Mouse (Mus musculus): ENCODE results near the gene Gm10337. TPM values are rescaled to one million over a fixed set of nuclear protein-coding genes. Genes with fewer than 3 reads are reported as not detected.

Gene Gm10337
- polyA plus RNA-seq, 1 experiment from 2014 or later: not detected

DNA sequence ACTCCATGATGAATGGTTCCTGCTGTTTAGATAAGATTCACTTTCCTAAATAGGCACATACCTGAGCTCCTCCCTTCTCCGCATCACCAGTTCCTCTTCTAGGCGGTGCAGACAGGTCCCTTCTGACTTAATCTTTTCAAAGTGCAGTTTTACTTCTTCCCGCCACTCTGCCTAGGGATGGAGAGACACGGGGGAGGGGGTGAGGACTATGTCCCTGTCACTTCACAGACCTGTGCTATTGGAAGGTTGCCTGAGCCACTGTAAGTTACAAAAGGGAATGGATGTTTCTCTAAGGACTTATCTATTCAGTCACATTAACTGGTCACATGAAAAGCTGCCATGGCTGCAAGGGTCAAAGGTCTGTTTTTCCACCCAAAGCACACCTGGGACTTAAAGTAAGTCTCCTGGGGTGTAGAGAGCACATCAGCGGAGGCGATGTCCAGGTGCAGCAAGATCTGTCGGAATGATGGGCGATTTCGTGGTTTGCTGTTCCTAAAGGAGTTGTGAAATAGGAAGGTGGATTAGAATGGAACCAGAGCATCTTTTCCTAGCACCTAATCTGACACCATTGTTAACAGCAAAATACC lies 1.2 kb upstream of the Gm10337 start:
- Histone ChIP-seq H3K9me3 (replicated peaks) (no peaks in the 10 kb centered on the region), H3K27ac (replicated peaks) (no peak overlapping the region), H3K27me3 (ENCODE audit: low read depth, poor library complexity, severe bottlenecking) (no peaks in the 10 kb centered on the region), H3K36me3 (peaks cover 92% of the 10 kb centered on the region), H3K4me1 (no peaks in the 10 kb centered on the region), H3K4me3 (no peak overlapping the region)
- DNase-seq (ENCODE audit: low spot score): no peak
- WGBS: 86% methylated on average over 9 of the region's 9 CpGs

DNA sequence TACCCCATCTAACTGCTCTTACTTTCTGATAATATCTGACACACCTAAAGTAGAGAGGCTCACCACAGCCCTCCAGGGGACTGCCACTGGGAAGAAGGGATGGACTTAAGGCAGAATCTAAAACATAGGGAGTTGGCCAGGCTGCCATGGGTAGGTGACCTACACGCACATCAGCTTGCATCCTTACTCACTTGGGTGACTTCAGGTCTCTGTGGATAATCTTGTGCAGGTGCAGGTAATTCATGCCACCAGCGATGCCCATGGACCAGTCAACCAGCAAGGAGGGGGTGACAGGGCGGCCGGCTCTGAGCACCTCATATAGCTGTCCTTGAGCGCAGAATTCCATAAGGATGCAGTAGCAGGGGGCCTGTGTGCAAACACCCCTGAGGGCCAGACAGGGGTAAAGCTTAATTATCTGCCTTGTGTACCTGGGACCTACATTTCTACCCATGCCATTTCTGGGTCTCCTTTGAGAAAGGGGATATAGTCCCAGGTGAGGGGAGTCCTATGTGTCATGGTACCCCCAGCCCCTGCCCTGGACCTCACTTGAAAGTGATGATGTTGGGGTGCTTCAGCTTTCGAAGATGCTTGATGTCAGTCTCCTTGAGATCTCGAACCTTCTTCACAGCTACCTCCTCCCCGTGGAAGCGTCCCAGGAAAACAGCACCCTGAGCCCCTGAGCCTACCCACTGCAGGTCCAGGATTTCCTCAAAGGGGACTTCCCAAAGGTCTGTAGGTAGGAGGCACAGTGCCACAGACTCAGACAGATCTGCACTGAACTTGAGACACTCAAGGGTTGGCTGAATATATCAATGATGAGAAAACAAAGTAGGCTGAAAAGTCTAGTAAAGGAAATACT lies 631 bp downstream of the Gm10337 start:
- Histone ChIP-seq H3K27ac (replicated peaks) (no peak overlapping the region), H3K9me3 (replicated peaks) (no peaks in the 10 kb centered on the region), H3K4me3 (no peak overlapping the region), H3K36me3 (peaks cover 85% of the 10 kb centered on the region), H3K27me3 (ENCODE audit: low read depth, poor library complexity, severe bottlenecking) (no peaks in the 10 kb centered on the region), H3K4me1 (peaks cover 3% of the 10 kb centered on the region; the same call in 1 of the 2 replicates)
- DNase-seq (ENCODE audit: low spot score): no peak
- 88% methylated on average over 9 of the region's 9 CpGs for WGBS

DNA sequence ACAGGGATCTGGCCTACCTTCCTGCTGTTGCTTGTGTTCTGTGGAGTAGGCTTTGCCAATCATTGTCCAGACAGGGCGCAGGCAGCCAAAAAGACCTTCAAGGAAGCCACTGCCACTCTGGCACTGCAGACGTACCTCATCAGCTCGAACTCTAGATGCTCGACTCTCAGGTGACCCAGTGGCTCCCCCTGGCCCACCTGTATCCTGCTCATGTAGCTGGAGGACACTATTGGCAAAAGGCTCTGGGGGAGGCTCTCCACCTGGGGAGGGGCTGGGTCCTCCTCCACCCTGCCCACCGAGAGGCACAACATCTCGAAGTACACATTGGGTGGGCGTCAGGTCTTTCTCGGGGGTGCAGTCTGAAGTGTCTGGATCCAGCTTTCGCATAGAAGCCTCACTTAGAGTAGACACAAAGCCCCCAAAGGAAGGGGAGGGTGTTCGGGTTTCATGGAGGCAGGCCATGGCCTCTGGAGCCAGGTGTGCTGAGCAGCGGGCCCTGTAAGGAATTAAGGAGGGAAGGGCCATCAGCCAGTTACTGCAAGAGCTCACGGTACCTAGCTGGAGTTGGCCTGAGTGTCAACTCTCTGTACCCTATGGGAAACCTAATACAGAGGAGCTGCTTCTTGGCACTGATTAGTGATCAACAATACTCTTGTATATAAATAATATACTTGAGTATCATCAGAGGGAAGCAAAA lies 1.7 kb downstream of the Gm10337 start:
- Histone ChIP-seq H3K4me3 (no peak overlapping the region), H3K27ac (replicated peaks) (no peak overlapping the region), H3K27me3 (ENCODE audit: low read depth, poor library complexity, severe bottlenecking) (no peaks in the 10 kb centered on the region), H3K36me3 (peaks cover 74% of the 10 kb centered on the region), H3K9me3 (replicated peaks) (no peaks in the 10 kb centered on the region), H3K4me1 (peaks cover 13% of the 10 kb centered on the region)
- no peak for DNase-seq (ENCODE audit: low spot score)
- WGBS: 80% methylated on average over 12 of the region's 12 CpGs

DNA sequence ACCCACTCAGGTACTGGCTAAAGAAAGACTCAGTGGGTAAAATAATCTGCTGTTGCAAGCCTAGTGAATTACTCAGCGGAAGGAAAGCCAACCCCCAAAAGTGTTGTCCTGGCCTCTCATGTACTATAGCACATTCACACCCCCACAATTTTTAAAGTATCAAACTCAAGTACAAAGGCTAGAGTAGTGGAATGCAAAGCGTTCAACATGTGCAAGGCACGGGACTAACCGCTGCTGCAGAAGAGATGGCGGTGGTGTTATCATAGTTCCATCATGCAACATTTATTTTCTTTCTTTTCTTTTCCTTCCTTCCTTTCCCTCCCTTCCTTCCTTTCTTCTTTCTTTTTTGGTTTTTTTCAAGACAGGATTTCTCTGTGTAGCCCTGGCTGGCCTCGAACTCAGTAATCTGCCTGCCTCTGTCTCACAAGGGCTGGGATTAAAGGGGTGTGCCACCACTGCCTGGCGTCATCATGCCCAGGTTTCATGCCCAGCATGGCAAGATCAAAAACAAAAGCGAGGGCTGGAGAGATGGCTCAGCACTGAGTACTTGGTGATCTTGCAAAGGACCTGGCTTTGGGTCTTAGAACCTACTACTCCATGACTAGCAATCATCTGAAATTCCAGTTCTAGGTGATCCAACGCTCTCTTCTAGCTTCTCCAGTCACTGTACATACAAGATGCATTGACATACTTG lies 2.4 kb downstream of the Gm10337 start:
- Histone ChIP-seq H3K9me3 (replicated peaks) (no peaks in the 10 kb centered on the region), H3K4me1 (peaks cover 19% of the 10 kb centered on the region), H3K27me3 (ENCODE audit: low read depth, poor library complexity, severe bottlenecking) (no peaks in the 10 kb centered on the region), H3K27ac (replicated peaks) (no peak overlapping the region), H3K4me3 (no peak overlapping the region), H3K36me3 (peaks cover 67% of the 10 kb centered on the region)
- no peak for DNase-seq (ENCODE audit: low spot score)
- WGBS: 90% methylated on average over 9 of the region's 9 CpGs

DNA sequence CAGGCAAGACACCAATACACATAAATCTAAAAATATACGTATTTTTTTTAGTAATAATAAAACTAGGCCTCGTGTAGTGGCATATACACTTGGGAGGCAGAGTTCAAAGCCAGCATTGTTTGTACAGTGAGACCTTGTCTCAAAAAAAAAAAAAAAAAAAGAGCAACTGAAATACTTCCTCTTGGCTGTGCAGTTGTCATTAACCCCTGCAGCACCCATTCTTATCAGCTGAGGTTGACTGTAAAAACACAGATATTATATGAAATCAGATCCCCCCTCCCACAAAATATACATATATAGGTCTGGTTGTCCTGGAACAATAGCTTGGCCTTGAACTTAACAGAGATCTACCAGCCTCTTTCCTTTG lies 2.9 kb downstream of the Gm10337 start:
- Histone ChIP-seq H3K27ac (replicated peaks) (no peak overlapping the region), H3K27me3 (ENCODE audit: low read depth, poor library complexity, severe bottlenecking) (no peaks in the 10 kb centered on the region), H3K4me3 (no peak overlapping the region), H3K9me3 (replicated peaks) (no peaks in the 10 kb centered on the region), H3K4me1 (peaks cover 25% of the 10 kb centered on the region), H3K36me3 (peaks cover 62% of the 10 kb centered on the region)
- DNase-seq (ENCODE audit: low spot score): no peak
- WGBS: 83% methylated on average over 2 of the region's 2 CpGs

DNA sequence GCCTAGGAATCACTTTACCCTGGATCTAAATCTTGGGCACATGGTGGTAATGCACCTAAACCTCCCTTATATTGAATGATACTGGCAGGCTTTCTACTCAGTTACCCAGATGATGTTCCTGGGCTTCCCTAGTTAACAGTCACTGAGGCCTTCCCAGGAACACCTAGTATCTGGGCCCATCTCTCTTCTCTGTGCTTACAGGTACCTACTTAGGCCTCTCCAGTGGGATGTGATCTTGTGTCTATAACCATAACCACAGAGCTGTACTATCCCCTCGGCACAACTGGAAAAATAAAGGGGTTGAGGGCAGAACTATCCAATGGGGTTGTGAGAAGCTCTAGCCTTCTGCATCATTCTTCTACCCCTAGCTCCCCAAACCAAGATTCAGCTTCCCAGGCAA lies 3.3 kb downstream of the Gm10337 start:
- H3K27me3 ChIP-seq (ENCODE audit: low read depth, poor library complexity, severe bottlenecking): no peaks in the 10 kb centered on the region
- no peaks in the 10 kb centered on the region for H3K9me3 ChIP-seq (replicated peaks)
- peaks cover 58% of the 10 kb centered on the region for H3K36me3 ChIP-seq
- 95% methylated on average over 1 of the region's 1 CpGs for WGBS
- no peak overlapping the region for H3K27ac ChIP-seq (replicated peaks)
- no peak for DNase-seq (ENCODE audit: low spot score)
- H3K4me1 ChIP-seq: peaks cover 29% of the 10 kb centered on the region
- no peak overlapping the region for H3K4me3 ChIP-seq

DNA sequence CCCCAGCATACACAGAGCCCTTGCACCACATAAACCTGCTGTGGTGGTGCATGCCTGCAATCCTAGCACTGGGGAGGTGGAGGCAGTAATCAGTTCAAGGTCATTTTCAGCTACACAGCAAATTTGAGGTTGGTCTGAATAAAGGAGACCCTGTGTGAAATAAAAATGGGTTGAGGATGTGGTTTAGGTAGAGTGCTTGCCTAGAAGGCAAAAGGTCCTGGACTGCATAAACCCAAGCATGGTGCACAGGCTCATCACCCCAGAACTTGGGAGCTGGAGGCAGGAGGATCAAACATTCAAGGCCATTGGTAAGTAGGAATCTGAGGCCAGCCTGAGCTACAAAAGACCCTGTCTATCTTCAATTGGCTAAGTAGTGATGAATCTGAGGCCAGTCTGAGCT lies 4.0 kb downstream of the Gm10337 start:
- H3K36me3 ChIP-seq: peaks cover 51% of the 10 kb centered on the region

DNA sequence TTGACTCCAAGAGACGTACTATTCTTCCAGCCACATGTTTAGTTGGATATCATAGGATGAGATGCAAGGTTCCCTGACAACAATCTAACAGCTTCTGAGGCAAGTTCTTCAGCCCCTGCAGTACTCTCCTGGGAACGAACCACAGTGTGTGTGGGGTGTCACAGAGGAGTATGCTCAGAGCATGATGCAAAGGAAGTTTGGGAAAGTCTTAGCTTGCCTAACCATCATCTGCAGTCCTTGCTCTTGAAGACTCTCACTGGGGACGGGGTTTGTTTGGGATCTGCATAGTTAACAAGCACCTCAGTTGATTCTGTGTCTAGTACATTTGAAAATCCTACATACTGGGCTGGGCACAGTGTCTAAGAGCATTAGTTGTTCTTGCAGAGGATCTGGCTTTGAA lies 4.8 kb downstream of the Gm10337 start:
- Histone ChIP-seq H3K27ac (replicated peaks) (no peak overlapping the region), H3K27me3 (ENCODE audit: low read depth, poor library complexity, severe bottlenecking) (no peaks in the 10 kb centered on the region), H3K4me3 (no peak overlapping the region), H3K4me1 (peaks cover 42% of the 10 kb centered on the region), H3K9me3 (replicated peaks) (no peaks in the 10 kb centered on the region), H3K36me3 (peaks cover 43% of the 10 kb centered on the region)
- DNase-seq (ENCODE audit: low spot score): no peak
- 89% methylated on average over 3 of the region's 3 CpGs for WGBS

More for the DNA sequence above, 4.0 kb downstream of the Gm10337 start:
- Histone ChIP-seq H3K9me3 (replicated peaks) (no peaks in the 10 kb centered on the region), H3K4me3 (no peak overlapping the region), H3K27me3 (ENCODE audit: low read depth, poor library complexity, severe bottlenecking) (no peaks in the 10 kb centered on the region), H3K4me1 (peaks cover 36% of the 10 kb centered on the region), H3K27ac (replicated peaks) (no peak overlapping the region)
- no peak for DNase-seq (ENCODE audit: low spot score)

DNA sequence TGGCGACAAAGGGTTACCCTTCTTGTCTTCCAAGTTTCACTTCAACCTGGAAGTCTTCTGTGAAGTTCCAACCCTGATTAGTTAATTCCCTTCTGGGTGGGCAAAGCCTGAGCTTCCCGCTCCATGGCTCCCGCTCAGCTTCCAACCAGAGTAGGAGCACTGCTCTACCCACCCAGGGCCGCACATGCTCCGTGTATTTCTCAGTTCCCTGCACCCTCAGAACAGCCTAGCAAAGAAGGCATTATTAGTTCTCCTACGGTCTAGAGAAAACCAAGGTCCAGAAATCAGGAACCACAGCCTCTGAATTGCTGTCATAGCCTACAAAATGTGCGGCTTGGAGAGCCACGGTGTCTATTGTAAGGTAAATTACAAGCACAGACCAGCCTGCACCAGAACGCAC lies 6.6 kb downstream of the Gm10337 start:
- DNase-seq (ENCODE audit: low spot score): no peak
- H3K27ac ChIP-seq (replicated peaks): peak overlapping the region; percentile 85
- H3K9me3 ChIP-seq (replicated peaks): no peaks in the 10 kb centered on the region
- H3K4me3 ChIP-seq: peak overlapping the region; percentile 75
- H3K36me3 ChIP-seq: peaks cover 25% of the 10 kb centered on the region
- H3K4me1 ChIP-seq: peaks cover 51% of the 10 kb centered on the region
- WGBS: 6% methylated on average over 9 of the region's 9 CpGs
- H3K27me3 ChIP-seq (ENCODE audit: low read depth, poor library complexity, severe bottlenecking): no peaks in the 10 kb centered on the region

DNA sequence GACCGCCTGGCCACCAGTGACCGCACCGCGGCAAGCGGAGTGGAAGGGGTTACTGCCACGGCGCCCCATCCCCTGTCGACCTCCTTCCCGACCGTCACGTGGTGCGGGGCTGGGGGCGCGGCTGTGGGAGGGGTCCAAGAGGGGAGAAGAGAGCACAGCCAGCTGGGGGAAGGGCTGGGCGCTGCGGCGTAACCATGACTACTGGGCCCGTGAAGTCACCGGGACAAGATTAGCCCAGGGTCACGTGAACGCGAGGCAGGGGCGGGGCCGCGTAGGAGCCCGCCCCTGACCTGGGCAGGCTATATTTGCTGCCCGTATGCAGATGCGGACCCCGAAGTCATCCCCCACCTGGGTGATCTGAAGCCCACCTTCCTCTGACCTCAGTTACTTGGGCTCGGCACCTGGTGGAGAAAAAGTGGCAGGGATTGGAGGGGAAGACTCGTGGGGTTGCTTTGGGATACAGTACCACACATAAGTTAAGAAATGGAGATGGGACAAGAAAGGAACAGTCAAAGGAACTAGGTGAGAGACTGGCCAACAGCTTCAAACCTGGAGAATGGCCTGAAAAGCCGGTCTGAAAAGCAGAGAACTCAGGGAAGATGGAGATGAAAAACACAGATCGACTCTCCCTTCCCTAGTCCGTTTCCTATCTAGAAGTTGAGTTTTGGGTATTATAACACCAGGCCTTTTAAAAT lies 7.2 kb downstream of the Gm10337 start:
- H3K36me3 ChIP-seq: peaks cover 20% of the 10 kb centered on the region
- peaks cover 58% of the 10 kb centered on the region for H3K4me1 ChIP-seq
- H3K4me3 ChIP-seq: peak overlapping the region; percentile 75
- no peaks in the 10 kb centered on the region for H3K27me3 ChIP-seq (ENCODE audit: low read depth, poor library complexity, severe bottlenecking)
- DNase-seq (ENCODE audit: low spot score): peak; percentile 98
- peak overlapping the region; percentile 85 for H3K27ac ChIP-seq (replicated peaks)
- 4% methylated on average over 34 of the region's 34 CpGs for WGBS
- H3K9me3 ChIP-seq (replicated peaks): no peaks in the 10 kb centered on the region

DNA sequence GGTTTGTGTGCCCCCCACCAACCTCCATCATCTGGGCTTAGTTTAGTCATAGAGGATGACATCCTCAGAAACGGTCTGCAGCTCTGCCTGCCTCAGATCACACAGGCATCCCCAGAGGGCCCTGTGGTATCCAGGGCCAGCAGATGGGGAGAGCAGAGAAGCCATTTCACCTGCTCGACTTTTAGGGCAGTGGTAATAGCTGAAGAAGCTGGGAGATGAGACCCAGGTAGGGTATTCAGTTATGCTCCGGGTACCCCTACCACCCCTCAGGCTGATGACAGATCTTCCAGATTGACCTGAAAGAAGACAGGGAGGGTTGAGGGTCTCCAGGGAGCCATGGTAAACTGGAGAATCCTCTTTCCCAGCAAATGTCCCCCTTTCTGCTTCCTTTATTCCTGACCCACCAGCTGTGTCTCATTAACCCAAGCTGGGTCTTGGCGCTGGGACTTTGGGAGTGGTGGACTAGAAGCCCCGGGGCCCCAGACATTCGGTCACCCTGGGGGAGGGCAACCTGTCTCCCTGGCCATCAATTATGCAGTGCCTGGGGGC lies 7.8 kb downstream of the Gm10337 start:
- peak overlapping the region; percentile 75 for H3K4me3 ChIP-seq
- no peaks in the 10 kb centered on the region for H3K27me3 ChIP-seq (ENCODE audit: low read depth, poor library complexity, severe bottlenecking)
- H3K4me1 ChIP-seq: peaks cover 64% of the 10 kb centered on the region
- H3K36me3 ChIP-seq: peaks cover 15% of the 10 kb centered on the region
- peak; percentile 51 for DNase-seq (ENCODE audit: low spot score)
- 21% methylated on average over 6 of the region's 6 CpGs for WGBS
- no peaks in the 10 kb centered on the region for H3K9me3 ChIP-seq (replicated peaks)
- peak overlapping the region; percentile 85 for H3K27ac ChIP-seq (replicated peaks)

DNA sequence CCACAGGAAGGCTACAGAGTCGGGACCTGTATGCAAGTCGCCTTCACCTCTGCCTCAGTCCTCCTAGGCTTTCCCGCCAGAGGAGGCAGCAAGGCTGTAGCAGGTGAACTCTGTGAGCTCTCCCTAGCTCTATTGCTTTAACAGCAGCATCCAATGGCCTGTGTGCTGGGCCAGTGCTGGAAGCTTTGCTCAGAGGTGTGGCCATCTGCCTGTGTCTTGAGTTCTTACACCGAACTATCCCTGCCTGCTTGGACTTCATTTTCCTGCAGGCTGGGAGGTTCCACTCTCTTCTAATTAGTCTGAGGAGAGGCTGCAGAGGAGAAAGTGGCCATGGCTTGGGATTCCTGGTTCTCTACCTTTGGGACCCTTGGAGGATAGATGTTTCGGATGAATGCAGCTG lies 8.5 kb downstream of the Gm10337 start:
- no peak for DNase-seq (ENCODE audit: low spot score)
- Histone ChIP-seq H3K9me3 (replicated peaks) (no peaks in the 10 kb centered on the region), H3K36me3 (peaks cover 13% of the 10 kb centered on the region), H3K4me3 (peak overlapping the region; percentile 75), H3K27me3 (ENCODE audit: low read depth, poor library complexity, severe bottlenecking) (no peaks in the 10 kb centered on the region), H3K27ac (replicated peaks) (peak overlapping the region; percentile 85), H3K4me1 (peaks cover 70% of the 10 kb centered on the region)
- 32% methylated on average over 5 of the region's 5 CpGs for WGBS
